Mouse (Mus musculus) C2C12 (cell line): Measurements from ENCODE around the gene Ccser1.

Experiments
- CEBPB ChIP-seq: IDR thresholded peaks from one replicate; pipeline ENCODE4 v1.6.1; 2011; ENCODE audit warnings: low read depth, mild to moderate bottlenecking, control low read depth, moderate library complexity
- CTCF ChIP-seq: IDR thresholded peaks from one replicate; pipeline ENCODE4 v1.5.1; 2011; ENCODE audit not compliant: control insufficient read depth, insufficient read depth, insufficient read length
- MAX ChIP-seq: IDR thresholded peaks from one replicate; pipeline ENCODE4 v1.6.1; 2011; ENCODE audit warnings: mild to moderate bottlenecking, control low read depth
- MYOD1 ChIP-seq: IDR thresholded peaks from one replicate; pipeline ENCODE4 v1.6.1; 2011; ENCODE audit warnings: low read depth; ENCODE audit not compliant: control insufficient read depth, insufficient read length
- MYOG ChIP-seq: IDR thresholded peaks from one replicate; pipeline ENCODE4 v1.6.1; 2011; ENCODE audit not compliant: control insufficient read depth, insufficient read length; ENCODE audit errors: extremely low read depth
- USF1 ChIP-seq: IDR thresholded peaks from one replicate; pipeline ENCODE4 v1.6.1; 2011; ENCODE audit warnings: low read depth, mild to moderate bottlenecking, control low read depth, moderate library complexity

DNA sequence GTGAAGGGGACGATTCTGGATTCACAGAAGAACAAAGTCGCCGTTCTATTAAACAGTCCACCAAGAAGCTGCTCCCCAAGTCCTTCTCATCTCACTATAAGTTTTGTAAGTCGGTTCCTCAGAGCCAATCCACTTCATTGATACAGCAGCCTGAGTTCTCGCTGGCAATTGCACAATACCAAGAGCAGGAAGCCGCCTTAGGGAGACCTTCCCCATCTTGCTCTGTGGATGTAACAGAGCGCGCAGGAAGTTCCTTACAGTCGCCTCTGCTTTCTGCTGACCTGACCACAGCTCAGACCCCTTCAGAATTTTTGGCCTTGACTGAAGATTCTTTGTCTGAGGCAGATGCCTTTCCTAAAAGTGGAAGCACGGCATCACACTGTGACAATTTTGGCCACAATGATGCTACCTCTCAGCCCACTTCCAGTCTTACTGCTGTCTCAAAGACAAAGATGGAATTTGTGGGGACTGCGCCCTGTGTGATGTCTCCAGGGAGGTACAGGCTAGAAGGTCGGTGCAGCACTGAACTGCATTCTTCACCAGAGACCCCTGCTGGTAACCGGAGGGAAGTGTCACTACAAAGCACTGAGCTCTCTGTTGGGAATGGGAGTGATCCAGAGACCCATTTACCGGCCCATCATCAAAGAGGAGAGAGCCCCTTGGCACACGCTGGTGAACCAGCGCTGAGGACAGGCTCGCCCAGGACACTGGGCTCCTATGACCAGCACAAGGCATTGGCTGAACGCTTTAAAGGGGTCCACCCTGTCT, 131.4 kb downstream of the Ccser1 start:
- TF ChIP-seq CTCF (no peak), MYOG (no peak), CEBPB (no peak), USF1 (no peak), MAX (no peak), MYOD1 (no peak)
